Mouse (Mus musculus) lung, embryonic 16.5 days (tissue): ENCODE data around the gene Rsph6a. TPM values are rescaled to one million over a fixed set of nuclear protein-coding genes. Genes with fewer than 3 reads are reported as not detected.
A peak's percentile ranks its signal among the peaks of the same experiment; 100 is the strongest.

ENCODE experiments used
- ATAC-seq: fragments of 200-750 bp; cut with Nextera tagmentation; 2 replicates; pipeline ENCODE4 v1.8.0; 2017; ENCODE audit warnings: low read depth, mild to moderate bottlenecking, moderate library complexity
- H3K27ac ChIP-seq: fragments of 300-500 bp; sonication (generic); 2 replicates; pipeline ENCODE4 v1.5.1; 2014; ENCODE audit warnings: mild to moderate bottlenecking, control low read depth, low read length
- H3K27me3 ChIP-seq: fragments of 300-500 bp; sonication (generic); 2 replicates; pipeline ENCODE4 v1.6.1; 2014; ENCODE audit warnings: low read depth, low read length, mixed read lengths; ENCODE audit not compliant: control insufficient read depth, insufficient read depth
- H3K36me3 ChIP-seq: fragments of 300-500 bp; sonication (generic); 2 replicates; pipeline ENCODE4 v1.6.1; 2014; ENCODE audit warnings: low read length; ENCODE audit not compliant: control insufficient read depth, insufficient read depth
- H3K4me1 ChIP-seq: fragments of 300-500 bp; sonication (generic); replicated peaks from 2 replicates; pipeline ENCODE4 v1.6.1; 2014; ENCODE audit warnings: low read length, mixed read lengths; ENCODE audit not compliant: control insufficient read depth, insufficient read depth
- H3K4me2 ChIP-seq: fragments of 300-500 bp; sonication (generic); 2 replicates; pipeline ENCODE4 v1.6.1; 2014; ENCODE audit warnings: low read depth, low read length, control low read depth
- H3K4me3 ChIP-seq: fragments of 300-500 bp; sonication (generic); 2 replicates; pipeline ENCODE4 v1.5.1; 2014; ENCODE audit warnings: mild to moderate bottlenecking, low read length, control low read depth
- H3K9ac ChIP-seq: fragments of 300-500 bp; sonication (generic); 2 replicates; pipeline ENCODE4 v1.6.1; 2014; ENCODE audit warnings: low read length, control low read depth
- H3K9me3 ChIP-seq: fragments of 300-500 bp; sonication (generic); 2 replicates; pipeline ENCODE4 v1.6.1; 2016; ENCODE audit warnings: low read length; ENCODE audit not compliant: control insufficient read depth
- WGBS: fragments of 180-500 bp; shearing (Covaris S2); extraction: QIAGEN DNeasy Blood & Tissue Kit; methylation state at CpG from one replicate; pipeline ENCODE4 v1.1.7; 2014; 5-methylcytosine and 5-hydroxymethylcytosine counted together
- polyA plus RNA-seq: library from polyadenylated mRNA; unstranded; fragments of >200 nt; fragmentation: Nextera tagmentation; extraction: Ambion mirVana; gene quantifications from 2 replicates; pipeline ENCODE4 v1.2.1, GENCODE M21; 2015

Rsph6a gene
- polyA plus RNA-seq, 1 experiment from 2014 or later: not detected

- H3K27me3 ChIP-seq: no peaks in the 10 kb centered on the region
- peaks cover 20% of the 10 kb centered on the region for H3K4me1 ChIP-seq
- H3K36me3 ChIP-seq: peaks cover 10% of the 10 kb centered on the region
- H3K27ac ChIP-seq: no peak overlapping the region
- H3K9ac ChIP-seq: no peak overlapping the region
- no peak for ATAC-seq
- no peak overlapping the region for H3K4me2 ChIP-seq
- WGBS: 90% methylated on average over 6 of the region's 6 CpGs
- no peak overlapping the region for H3K4me3 ChIP-seq
- H3K9me3 ChIP-seq: no peaks in the 10 kb centered on the region
Observed at GRCm38 (mm10) chr7:19074494-19074893, 20.0 kb downstream of the Rsph6a start.

- H3K4me2 ChIP-seq: peak overlapping the region; percentile 80
- no peak for ATAC-seq
- WGBS: 50% methylated on average over 5 of the region's 5 CpGs
- H3K27ac ChIP-seq: no peak overlapping the region
- peak overlapping the region; percentile 50 for H3K9ac ChIP-seq
- peaks cover 16% of the 10 kb centered on the region for H3K36me3 ChIP-seq
- no peaks in the 10 kb centered on the region for H3K9me3 ChIP-seq
- no peaks in the 10 kb centered on the region for H3K27me3 ChIP-seq
- peaks cover 20% of the 10 kb centered on the region for H3K4me1 ChIP-seq
- H3K4me3 ChIP-seq: peak overlapping the region; percentile 97
Observed at GRCm38 (mm10) chr7:19075231-19075630, 20.7 kb downstream of the Rsph6a start.

- H3K9me3 ChIP-seq: no peaks in the 10 kb centered on the region
- H3K27ac ChIP-seq: peak within 1 kb of the TSS; percentile 85
- peaks cover 20% of the 10 kb centered on the region for H3K4me1 ChIP-seq
- peak; percentile 99 for ATAC-seq
- H3K9ac ChIP-seq: peak within 1 kb of the TSS; percentile 98
- peak within 1 kb of the TSS; percentile 97 for H3K4me3 ChIP-seq
- no peaks in the 10 kb centered on the region for H3K27me3 ChIP-seq
- peaks cover 23% of the 10 kb centered on the region for H3K36me3 ChIP-seq
- under 1% methylated on average over 77 of the region's 91 CpGs for WGBS
- H3K4me2 ChIP-seq: peak within 1 kb of the TSS; percentile 80
Observed at GRCm38 (mm10) chr7:19075723-19076585, 21.5 kb downstream of the Rsph6a start, which contains the start of gene Dmwd. Gene Dmwd, plus strand, starts transcription at chr7:19076227.

GRCm38 (mm10) chr7:19076586-19076991, 22.1 kb downstream of the Rsph6a start:
- peak overlapping the region; percentile 98 for H3K9ac ChIP-seq
- ATAC-seq: no peak
- H3K4me3 ChIP-seq: peak overlapping the region; percentile 97
- WGBS: 0% methylated on average over 22 of the region's 22 CpGs
- H3K36me3 ChIP-seq: peaks cover 30% of the 10 kb centered on the region
- no peaks in the 10 kb centered on the region for H3K9me3 ChIP-seq
- H3K4me1 ChIP-seq: peaks cover 20% of the 10 kb centered on the region
- peak overlapping the region; percentile 80 for H3K4me2 ChIP-seq
- peak overlapping the region; percentile 85 for H3K27ac ChIP-seq
- no peaks in the 10 kb centered on the region for H3K27me3 ChIP-seq

GRCm38 (mm10) chr7:19077761-19078160, 23.3 kb downstream of the Rsph6a start:
- no peak for ATAC-seq
- Histone ChIP-seq H3K4me2 (peak overlapping the region; percentile 80), H3K9ac (peak overlapping the region; percentile 98; the same call in 1 of the 2 replicates), H3K4me3 (peak overlapping the region; percentile 97), H3K4me1 (peaks cover 29% of the 10 kb centered on the region), H3K36me3 (peaks cover 39% of the 10 kb centered on the region), H3K27ac (no peak overlapping the region), H3K27me3 (no peaks in the 10 kb centered on the region), H3K9me3 (no peaks in the 10 kb centered on the region)
- WGBS: 67% methylated on average over 14 of the region's 14 CpGs

- Histone ChIP-seq H3K9me3 (no peaks in the 10 kb centered on the region), H3K36me3 (peaks cover 43% of the 10 kb centered on the region), H3K4me3 (no peak overlapping the region), H3K27ac (no peak overlapping the region), H3K9ac (no peak overlapping the region), H3K4me1 (peaks cover 39% of the 10 kb centered on the region), H3K4me2 (no peak overlapping the region), H3K27me3 (no peaks in the 10 kb centered on the region)
- 79% methylated on average over 3 of the region's 3 CpGs for WGBS
- ATAC-seq: no peak
Observed at GRCm38 (mm10) chr7:19078732-19079131, 24.2 kb downstream of the Rsph6a start.

GRCm38 (mm10) chr7:19080451-19080950, 26.0 kb downstream of the Rsph6a start:
- ATAC-seq: no peak
- peaks cover 52% of the 10 kb centered on the region for H3K4me1 ChIP-seq
- H3K36me3 ChIP-seq: peaks cover 43% of the 10 kb centered on the region
- no peak overlapping the region for H3K4me2 ChIP-seq
- 84% methylated on average over 19 of the region's 19 CpGs for WGBS
- H3K4me3 ChIP-seq: no peak overlapping the region
- H3K9ac ChIP-seq: no peak overlapping the region
- no peaks in the 10 kb centered on the region for H3K9me3 ChIP-seq
- no peaks in the 10 kb centered on the region for H3K27me3 ChIP-seq
- no peak overlapping the region for H3K27ac ChIP-seq

- H3K27me3 ChIP-seq: no peaks in the 10 kb centered on the region
- 76% methylated on average over 4 of the region's 4 CpGs for WGBS
- H3K9me3 ChIP-seq: no peaks in the 10 kb centered on the region
- no peak overlapping the region for H3K4me3 ChIP-seq
- no peak overlapping the region for H3K4me2 ChIP-seq
- H3K4me1 ChIP-seq: peaks cover 53% of the 10 kb centered on the region
- peak overlapping the region; percentile 55 for H3K27ac ChIP-seq
- H3K9ac ChIP-seq: no peak overlapping the region
- ATAC-seq: no peak
- peaks cover 43% of the 10 kb centered on the region for H3K36me3 ChIP-seq
Observed at GRCm38 (mm10) chr7:19082171-19082570, 27.7 kb downstream of the Rsph6a start.

- peak; percentile 29; the same call in 1 of the 2 replicates for ATAC-seq
- peak overlapping the region; percentile 35; the same call in 1 of the 2 replicates for H3K9ac ChIP-seq
Observed at GRCm38 (mm10) chr7:19083096-19083495, 28.6 kb downstream of the Rsph6a start.

More at GRCm38 (mm10) chr7:19083096-19083495, 28.6 kb downstream of the Rsph6a start:
- Histone ChIP-seq H3K36me3 (peaks cover 40% of the 10 kb centered on the region), H3K27me3 (no peaks in the 10 kb centered on the region), H3K27ac (peak overlapping the region; percentile 55), H3K4me2 (no peak overlapping the region; the same call in 1 of the 2 replicates), H3K4me1 (peaks cover 44% of the 10 kb centered on the region), H3K4me3 (no peak overlapping the region; the same call in 1 of the 2 replicates), H3K9me3 (no peaks in the 10 kb centered on the region)
- WGBS: 33% methylated on average over 6 of the region's 6 CpGs
